In genomic region chr14:73271807-73272206, GRCm38 (mm10) we compare ENCODE assay signal across 12 mouse cellular contexts.
"Had no signal": no experiment of that assay in that cellular context is flagged by ENCODE, and none has a peak within 500 bp of the region (broad histone marks: within the 10 kb centered on the region; RNA-seq: fewer than 3 reads in every experiment).

No protein-coding gene starts in this region.

- ATAC-seq: liver, postnatal 0 days had no signal

- H3K4me1 ChIP-seq: kidney, embryonic 15.5 days; limb, embryonic 12.5 days; liver, embryonic 13.5 days; neural tube, embryonic 15.5 days had no signal

- H3K36me3 ChIP-seq: limb, embryonic 12.5 days had no signal

- H3K4me3 ChIP-seq: kidney, embryonic 15.5 days; limb, embryonic 12.5 days; liver, embryonic 13.5 days; myocyte; neural tube, embryonic 15.5 days had no signal

- H3K27me3 ChIP-seq: kidney, embryonic 15.5 days; limb, embryonic 12.5 days; liver, embryonic 13.5 days; neural tube, embryonic 15.5 days had no signal

- H3K27ac ChIP-seq: kidney, embryonic 15.5 days; limb, embryonic 12.5 days; liver, embryonic 13.5 days; neural tube, embryonic 15.5 days; stomach, postnatal 0 days had no signal

- H3K9ac ChIP-seq: kidney, embryonic 15.5 days; limb, embryonic 12.5 days; liver, embryonic 13.5 days; liver, postnatal 0 days; neural tube, embryonic 15.5 days had no signal

- DNase-seq: kidney, postnatal 14 days; layer of hippocampus, adult 9-11 months; layer of hippocampus, postnatal 36 days; liver; liver, embryonic 13.5 days; liver, postnatal 0 days; thymus, postnatal 4 days had no signal

- H3K4me2 ChIP-seq: kidney, embryonic 15.5 days; limb, embryonic 12.5 days; liver, embryonic 13.5 days; neural tube, embryonic 15.5 days had no signal

- H3K9me3 ChIP-seq: kidney, embryonic 15.5 days; limb, embryonic 12.5 days; liver, embryonic 13.5 days; neural tube, embryonic 15.5 days had no signal
